Mouse (Mus musculus) hindbrain, embryonic 14.5 days (tissue): ENCODE measurements around the gene Lmf1. TPM values are rescaled to one million over a fixed set of nuclear protein-coding genes. Genes with fewer than 3 reads are reported as not detected.

Experiments used
- ATAC-seq: fragments of 200-750 bp; cut with Nextera tagmentation; 2 replicates; pipeline ENCODE4 v1.8.0; 2017; ENCODE audit warnings: moderate number of reproducible peaks, mild to moderate bottlenecking, moderate TSS enrichment, moderate library complexity; ENCODE audit not compliant: low FRiP score
- DNase-seq: peaks from one replicate; pipeline ENCODE4 v3.0.0-alpha.2; 2015; ENCODE audit warnings: low spot score
- H3K27ac ChIP-seq: fragments of 300-500 bp; sonication (generic); 2 replicates; pipeline ENCODE4 v1.5.1; 2014; ENCODE audit warnings: mild to moderate bottlenecking, moderate library complexity
- H3K27me3 ChIP-seq: fragments of 300-500 bp; sonication (generic); 2 replicates; pipeline ENCODE4 v1.6.1; 2014; ENCODE audit warnings: mild to moderate bottlenecking, low read length, mixed read lengths; ENCODE audit not compliant: control insufficient read depth, insufficient read depth
- H3K36me3 ChIP-seq: fragments of 300-500 bp; sonication (generic); replicated peaks from 2 replicates; pipeline ENCODE4 v1.6.1; 2014; ENCODE audit not compliant: control insufficient read depth, insufficient read depth
- H3K4me1 ChIP-seq: fragments of 300-500 bp; sonication (generic); replicated peaks from 2 replicates; pipeline ENCODE4 v1.6.1; 2014; ENCODE audit warnings: antibody characterized with exemption, low read length, mixed read lengths; ENCODE audit not compliant: control insufficient read depth, insufficient read depth
- H3K4me2 ChIP-seq: fragments of 300-500 bp; sonication (generic); replicated peaks from 2 replicates; pipeline ENCODE4 v1.6.1; 2014; ENCODE audit warnings: mild to moderate bottlenecking, moderate library complexity
- H3K4me3 ChIP-seq: fragments of 300-500 bp; sonication (generic); replicated peaks from 2 replicates; pipeline ENCODE4 v1.5.1; 2014; ENCODE audit warnings: mild to moderate bottlenecking, low read length
- H3K9ac ChIP-seq: fragments of 300-500 bp; sonication (generic); 2 replicates; pipeline ENCODE4 v1.6.1; 2014
- H3K9me3 ChIP-seq: fragments of 300-500 bp; sonication (generic); 2 replicates; pipeline ENCODE4 v1.6.1; 2016; ENCODE audit warnings: low read length; ENCODE audit not compliant: control insufficient read depth
- WGBS: fragments of 180-500 bp; shearing (Covaris S2); extraction: QIAGEN DNeasy Blood & Tissue Kit; methylation state at CpG from one replicate; pipeline ENCODE4 v1.1.7; 2014; 5-methylcytosine and 5-hydroxymethylcytosine counted together
- polyA plus RNA-seq: library from polyadenylated mRNA; unstranded; fragments of >200 nt; fragmentation: Nextera tagmentation; extraction: Ambion mirVana; gene quantifications from 2 replicates; pipeline ENCODE4 v1.2.1, GENCODE M21; 2014

Gene Lmf1
- polyA plus RNA-seq, 1 experiment from 2014 or later: 24.9 TPM

DNA sequence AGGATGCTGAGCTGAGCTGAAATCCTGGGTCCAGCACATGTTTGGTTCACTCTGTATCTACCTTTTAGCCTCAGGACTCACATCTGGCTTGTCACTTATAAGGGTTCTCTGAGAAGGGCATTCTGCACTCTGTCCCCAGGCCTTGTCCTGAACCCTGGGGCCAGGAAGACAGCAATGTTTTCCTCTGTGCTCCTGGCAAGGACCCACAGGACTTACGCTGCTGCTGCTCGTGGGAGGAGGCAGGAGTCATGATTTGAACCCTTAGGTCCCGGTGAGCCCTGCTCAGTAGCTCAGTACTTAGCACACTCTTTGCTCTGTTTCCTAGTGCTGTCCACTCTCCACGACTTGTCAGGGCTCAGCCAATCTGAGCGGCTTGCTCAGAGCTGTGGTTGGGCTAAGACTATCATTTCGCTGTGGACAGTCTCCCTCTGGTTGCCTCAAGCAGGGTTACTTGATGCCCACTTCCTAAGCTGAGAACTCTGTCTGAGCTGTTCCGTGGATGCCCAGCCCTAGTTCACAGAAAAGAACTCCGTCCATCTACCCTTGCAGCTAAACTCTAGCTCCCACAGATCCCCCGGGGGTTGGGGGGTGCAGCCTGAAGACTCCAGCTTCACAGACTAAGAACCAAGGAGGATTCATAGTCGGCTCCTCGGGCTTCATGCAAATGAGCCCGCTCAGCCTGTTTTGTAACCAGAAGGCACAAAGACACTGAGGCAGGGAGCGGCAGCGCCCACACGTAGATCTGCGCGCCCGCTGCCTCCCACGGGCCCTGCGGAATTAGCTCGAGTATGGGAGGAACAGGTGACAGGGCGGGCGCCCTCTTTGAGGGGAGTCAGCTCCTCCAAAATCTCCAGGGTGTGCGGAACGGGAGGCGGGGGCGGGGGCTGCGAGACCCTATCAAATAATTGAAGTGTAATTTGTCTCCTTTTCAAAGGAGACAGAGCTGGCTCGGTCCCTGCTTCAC lies 22.9 kb upstream of the Lmf1 start:
- peak; percentile 51; the same call in 1 of the 2 replicates for ATAC-seq
- H3K9ac ChIP-seq: peak overlapping the region; percentile 42
- peak overlapping the region; percentile 61 for H3K4me2 ChIP-seq
- H3K27me3 ChIP-seq: no peaks in the 10 kb centered on the region
- H3K4me3 ChIP-seq: peak overlapping the region; percentile 23
- 6% methylated on average over 29 of the region's 29 CpGs for WGBS
- peaks cover 26% of the 10 kb centered on the region for H3K4me1 ChIP-seq
- no peaks in the 10 kb centered on the region for H3K9me3 ChIP-seq
- H3K36me3 ChIP-seq: no peaks in the 10 kb centered on the region
- H3K27ac ChIP-seq: peak overlapping the region; percentile 75
- no peak for DNase-seq

DNA sequence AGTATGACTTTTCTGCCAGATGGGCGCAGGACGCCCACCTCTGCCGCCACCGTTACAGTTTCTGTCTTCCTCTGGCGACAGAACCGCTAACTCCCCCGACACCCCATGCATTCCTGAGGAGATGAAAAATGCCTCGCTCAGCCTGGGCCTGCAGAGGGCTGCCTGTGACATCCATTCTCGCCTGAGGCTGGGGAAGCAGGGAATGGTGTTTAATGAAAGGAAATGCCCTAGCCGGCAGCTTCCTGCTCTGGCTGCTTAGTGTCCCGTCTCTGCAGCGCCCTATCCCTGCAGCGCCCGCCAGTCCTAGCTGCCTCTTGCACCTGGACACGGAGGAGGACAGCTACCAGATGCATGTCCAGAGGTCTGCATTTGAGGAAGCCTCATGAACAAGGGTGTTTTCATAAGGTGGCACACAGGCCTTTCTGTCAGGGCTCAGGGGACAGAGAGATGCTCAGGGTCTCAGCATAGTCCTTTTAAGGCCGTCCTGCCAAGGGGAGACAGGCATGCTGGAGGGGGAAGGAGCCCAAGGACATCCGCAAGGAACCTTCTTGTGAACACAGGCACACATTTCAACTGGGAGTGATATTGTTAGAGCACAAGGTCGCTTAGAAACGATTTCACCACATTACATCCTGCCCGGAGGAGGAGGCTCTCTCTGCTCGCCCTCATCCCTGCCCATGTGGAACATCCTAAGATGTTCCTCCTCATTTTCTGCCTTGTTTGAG lies 22.1 kb upstream of the Lmf1 start:
- H3K27ac ChIP-seq: peak overlapping the region; percentile 75
- peak overlapping the region; percentile 61 for H3K4me2 ChIP-seq
- peaks cover 33% of the 10 kb centered on the region for H3K4me1 ChIP-seq
- peak overlapping the region; percentile 23 for H3K4me3 ChIP-seq
- no peaks in the 10 kb centered on the region for H3K27me3 ChIP-seq
- ATAC-seq: peak; percentile 61
- H3K36me3 ChIP-seq: no peaks in the 10 kb centered on the region
- peak; percentile 63 for DNase-seq
- H3K9ac ChIP-seq: peak overlapping the region; percentile 42
- H3K9me3 ChIP-seq: no peaks in the 10 kb centered on the region
- 7% methylated on average over 21 of the region's 21 CpGs for WGBS

DNA sequence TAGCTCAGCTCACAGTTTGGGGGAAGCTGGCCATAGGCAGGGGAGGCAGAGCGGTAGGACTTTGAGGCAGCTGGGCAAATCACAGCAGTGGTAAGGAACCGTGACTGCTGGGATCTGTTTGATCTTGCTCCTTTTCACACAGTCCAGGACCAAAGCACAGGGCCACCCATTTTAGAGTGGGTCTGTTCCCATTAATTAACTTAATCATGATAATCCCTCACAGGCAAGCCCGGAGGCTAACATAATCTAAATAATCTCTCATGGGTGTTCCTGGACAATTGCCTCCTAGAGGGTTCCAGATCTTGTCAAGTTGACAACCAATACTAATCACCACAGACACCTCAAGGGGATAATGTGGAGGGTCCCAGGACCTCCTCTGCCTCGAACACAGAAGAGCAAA lies 19.3 kb upstream of the Lmf1 start:
- peaks cover 50% of the 10 kb centered on the region for H3K4me1 ChIP-seq
- no peak for ATAC-seq
- WGBS: 31% methylated on average over 4 of the region's 4 CpGs

DNA sequence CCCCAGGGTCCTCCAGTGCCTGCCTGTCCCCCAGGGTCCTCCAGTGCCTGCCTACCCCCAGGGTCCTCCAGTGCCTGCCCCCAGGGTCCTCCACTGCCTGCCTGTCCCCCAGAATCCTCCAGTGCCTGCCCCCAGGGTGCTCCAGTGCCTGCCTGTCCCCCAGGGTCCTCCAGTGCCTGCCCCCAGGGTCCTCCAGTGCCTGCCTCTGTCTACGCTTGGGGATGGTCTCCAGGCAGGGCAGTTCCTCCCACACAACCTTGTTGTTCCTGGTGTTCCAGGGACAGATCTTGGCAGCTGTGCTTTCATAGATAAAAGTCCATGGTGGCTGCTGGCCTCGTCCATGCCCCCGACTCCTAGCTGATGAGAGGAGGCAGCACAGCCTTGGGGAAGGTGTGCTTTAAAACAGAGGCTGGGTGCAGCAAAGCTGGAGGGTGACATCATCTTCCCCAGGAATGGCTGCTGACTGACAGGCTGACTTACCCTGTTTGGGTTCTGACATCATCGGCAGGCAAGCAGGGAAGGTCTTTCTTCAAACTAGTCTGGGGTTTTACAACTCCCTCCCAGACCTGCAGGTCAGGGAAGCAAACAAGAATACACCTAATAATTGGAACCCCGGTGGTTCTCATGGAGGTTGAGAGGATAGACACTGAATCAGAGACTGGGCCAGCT lies 18.2 kb upstream of the Lmf1 start:
- H3K9me3 ChIP-seq: no peaks in the 10 kb centered on the region
- H3K4me3 ChIP-seq: no peak overlapping the region
- H3K4me1 ChIP-seq: peaks cover 52% of the 10 kb centered on the region
- no peaks in the 10 kb centered on the region for H3K36me3 ChIP-seq
- no peak for ATAC-seq
- DNase-seq: no peak
- H3K27ac ChIP-seq: peak overlapping the region; percentile 81
- H3K9ac ChIP-seq: peak overlapping the region; percentile 3; the same call in 1 of the 2 replicates
- H3K27me3 ChIP-seq: no peaks in the 10 kb centered on the region
- H3K4me2 ChIP-seq: no peak overlapping the region
- WGBS: 28% methylated on average over 5 of the region's 5 CpGs

More for the DNA sequence above, 19.3 kb upstream of the Lmf1 start:
- no peak overlapping the region for H3K9ac ChIP-seq
- H3K27ac ChIP-seq: peak overlapping the region; percentile 81; the same call in 1 of the 2 replicates
- H3K4me2 ChIP-seq: no peak overlapping the region
- peak; percentile 21 for DNase-seq
- no peaks in the 10 kb centered on the region for H3K27me3 ChIP-seq
- H3K9me3 ChIP-seq: no peaks in the 10 kb centered on the region
- no peak overlapping the region for H3K4me3 ChIP-seq
- H3K36me3 ChIP-seq: no peaks in the 10 kb centered on the region

DNA sequence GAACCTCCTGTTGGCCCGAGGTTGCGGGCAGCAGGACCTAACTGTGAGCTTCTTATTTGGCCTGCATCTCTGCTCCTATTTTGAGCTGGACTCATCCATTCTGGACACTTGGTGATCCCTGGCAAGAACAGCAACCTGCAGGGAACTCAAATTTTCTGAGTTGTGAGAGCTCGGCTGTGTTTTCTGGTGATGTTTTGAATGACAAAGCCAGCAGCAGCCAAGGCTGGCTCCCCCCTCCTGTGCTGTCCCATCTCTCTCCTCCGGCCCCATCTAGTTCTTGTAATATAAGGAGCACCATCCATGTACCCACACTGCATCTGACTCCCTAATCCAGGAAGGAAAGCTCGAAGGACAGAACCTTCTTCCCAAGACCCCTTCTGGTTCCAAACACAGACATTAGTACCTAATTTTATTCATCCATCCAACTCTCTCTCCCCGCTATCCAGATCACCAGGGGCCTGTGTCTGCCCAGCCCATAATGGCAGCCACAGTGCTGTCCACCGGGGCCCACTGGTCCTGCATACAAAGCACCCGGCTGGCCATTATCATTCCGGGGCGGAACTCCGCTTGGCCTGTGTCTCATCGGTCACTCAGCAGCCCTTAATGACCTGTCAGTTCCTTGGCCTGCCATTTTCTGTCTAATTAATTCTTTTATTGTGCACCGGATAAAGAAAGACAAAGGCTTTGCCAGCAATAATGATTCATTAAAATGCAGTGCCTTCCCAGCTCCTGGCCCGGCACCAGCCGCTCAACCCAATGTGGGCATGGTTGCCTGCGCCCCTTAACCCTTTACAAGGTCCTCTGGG lies 17.5 kb upstream of the Lmf1 start:
- no peaks in the 10 kb centered on the region for H3K9me3 ChIP-seq
- peak; percentile 83; the same call in 1 of the 2 replicates for ATAC-seq
- H3K27me3 ChIP-seq: no peaks in the 10 kb centered on the region
- peaks cover 44% of the 10 kb centered on the region for H3K4me1 ChIP-seq
- H3K4me2 ChIP-seq: no peak overlapping the region
- no peak overlapping the region for H3K4me3 ChIP-seq
- WGBS: 16% methylated on average over 16 of the region's 16 CpGs
- H3K27ac ChIP-seq: peak overlapping the region; percentile 81
- peak overlapping the region; percentile 39; the same call in 1 of the 2 replicates for H3K9ac ChIP-seq
- no peaks in the 10 kb centered on the region for H3K36me3 ChIP-seq
- peak; percentile 72 for DNase-seq

DNA sequence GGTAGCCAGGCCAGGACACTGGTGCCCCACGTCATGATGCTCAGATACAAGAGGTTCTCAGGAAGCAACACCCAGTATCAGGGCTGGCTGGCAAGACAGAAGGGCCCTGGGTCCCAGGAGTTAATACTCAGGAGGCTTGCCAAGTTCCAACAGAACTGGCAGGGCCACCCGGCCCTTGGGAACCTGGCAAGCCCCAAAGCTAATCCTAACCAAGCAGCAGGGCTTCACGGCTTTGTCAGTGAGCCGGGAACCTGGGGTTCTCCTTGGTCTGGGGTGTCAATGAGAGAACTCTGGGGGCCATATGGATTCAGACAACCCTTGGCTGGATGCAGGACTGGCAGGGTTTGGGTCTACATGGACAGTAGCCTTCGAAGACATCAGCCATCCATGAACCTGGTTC lies 14.4 kb upstream of the Lmf1 start:
- Histone ChIP-seq H3K9me3 (no peaks in the 10 kb centered on the region), H3K9ac (no peak overlapping the region), H3K4me1 (peaks cover 38% of the 10 kb centered on the region), H3K4me3 (no peak overlapping the region), H3K27me3 (peaks cover 9% of the 10 kb centered on the region), H3K36me3 (no peaks in the 10 kb centered on the region), H3K4me2 (no peak overlapping the region), H3K27ac (peak overlapping the region; percentile 38; the same call in 1 of the 2 replicates)
- WGBS: 65% methylated on average over 5 of the region's 5 CpGs
- DNase-seq (no peak), ATAC-seq (no peak)

DNA sequence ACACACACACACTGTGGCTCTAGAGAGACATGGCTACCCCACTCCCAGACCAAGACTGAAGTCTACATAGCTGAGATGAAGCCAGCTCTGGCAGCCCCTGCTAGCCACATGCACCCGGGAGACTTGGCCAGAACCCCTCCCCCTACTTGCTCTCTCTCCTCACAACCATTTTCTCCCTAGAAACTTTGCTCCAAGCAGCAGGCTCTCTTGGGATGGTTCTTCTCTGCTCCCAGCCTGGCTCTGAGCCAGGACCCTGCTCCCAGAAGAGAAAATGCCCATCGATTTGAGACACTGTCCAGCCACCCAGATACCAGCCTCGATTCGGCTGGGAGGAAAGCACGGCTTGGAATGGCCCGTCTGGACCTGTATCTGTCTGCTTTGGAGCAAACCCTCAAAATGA lies 13.6 kb upstream of the Lmf1 start:
- H3K9ac ChIP-seq: no peak overlapping the region
- WGBS: 20% methylated on average over 6 of the region's 6 CpGs

DNA sequence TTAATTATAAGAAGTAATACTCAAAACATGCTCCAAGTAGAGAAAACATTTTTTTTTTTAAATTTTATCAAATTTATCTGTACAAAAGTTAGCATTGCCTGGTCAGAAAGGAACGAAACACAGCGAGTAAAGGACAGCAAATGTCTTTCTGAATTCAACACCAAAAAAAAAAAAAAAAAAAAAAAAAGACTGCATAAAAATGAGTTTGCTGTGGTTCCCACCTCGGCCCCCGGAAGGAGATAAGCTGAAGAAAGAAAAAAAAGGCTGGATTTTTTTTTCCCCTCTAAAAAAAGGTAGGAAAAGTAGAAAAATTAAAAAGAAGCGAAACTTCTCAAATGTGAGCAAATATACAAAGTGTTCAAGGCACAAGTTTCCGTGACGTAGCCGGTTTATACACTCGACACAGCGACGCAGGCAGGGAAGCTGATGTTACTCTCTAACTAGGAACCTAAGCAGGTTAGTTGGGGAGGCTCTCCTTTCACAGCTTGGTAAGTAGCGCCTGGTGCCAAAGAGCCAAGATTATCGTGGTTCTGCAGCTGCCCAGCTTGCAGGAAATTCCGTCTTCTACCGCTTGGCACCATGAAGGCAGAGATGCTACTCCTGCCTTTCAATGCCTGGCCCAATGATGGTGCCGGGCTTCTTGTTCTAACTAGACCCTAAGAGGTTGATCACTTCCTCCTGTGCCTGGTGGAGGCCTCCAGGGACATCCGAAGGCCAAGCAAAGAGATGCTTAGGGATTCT lies 12.9 kb upstream of the Lmf1 start:
- DNase-seq (no peak), ATAC-seq (no peak)
- Histone ChIP-seq H3K4me3 (no peak overlapping the region), H3K27ac (peak overlapping the region; percentile 64), H3K27me3 (peaks cover 25% of the 10 kb centered on the region), H3K9me3 (no peaks in the 10 kb centered on the region), H3K4me1 (peaks cover 46% of the 10 kb centered on the region), H3K9ac (peak overlapping the region; percentile 7; the same call in 1 of the 2 replicates), H3K4me2 (peak overlapping the region; percentile 96), H3K36me3 (no peaks in the 10 kb centered on the region)
- WGBS: 72% methylated on average over 17 of the region's 17 CpGs

More for the DNA sequence above, 13.6 kb upstream of the Lmf1 start:
- H3K27ac ChIP-seq: peak overlapping the region; percentile 64
- no peak overlapping the region for H3K4me3 ChIP-seq
- H3K27me3 ChIP-seq: peaks cover 17% of the 10 kb centered on the region
- peaks cover 45% of the 10 kb centered on the region for H3K4me1 ChIP-seq
- peak overlapping the region; percentile 96 for H3K4me2 ChIP-seq
- no peaks in the 10 kb centered on the region for H3K9me3 ChIP-seq
- H3K36me3 ChIP-seq: no peaks in the 10 kb centered on the region
- peak; percentile 22; the same call in 1 of the 2 replicates for ATAC-seq
- DNase-seq: no peak
